Mouse (Mus musculus): Measurements from ENCODE around the gene Sigmar1. TPM values are rescaled to one million over a fixed set of nuclear protein-coding genes. Genes with fewer than 3 reads are reported as not detected.

Gene Sigmar1
- total and polyA plus RNA-seq, 2 experiments from 2014 or later = 28.4 to 39.7 TPM

DNA sequence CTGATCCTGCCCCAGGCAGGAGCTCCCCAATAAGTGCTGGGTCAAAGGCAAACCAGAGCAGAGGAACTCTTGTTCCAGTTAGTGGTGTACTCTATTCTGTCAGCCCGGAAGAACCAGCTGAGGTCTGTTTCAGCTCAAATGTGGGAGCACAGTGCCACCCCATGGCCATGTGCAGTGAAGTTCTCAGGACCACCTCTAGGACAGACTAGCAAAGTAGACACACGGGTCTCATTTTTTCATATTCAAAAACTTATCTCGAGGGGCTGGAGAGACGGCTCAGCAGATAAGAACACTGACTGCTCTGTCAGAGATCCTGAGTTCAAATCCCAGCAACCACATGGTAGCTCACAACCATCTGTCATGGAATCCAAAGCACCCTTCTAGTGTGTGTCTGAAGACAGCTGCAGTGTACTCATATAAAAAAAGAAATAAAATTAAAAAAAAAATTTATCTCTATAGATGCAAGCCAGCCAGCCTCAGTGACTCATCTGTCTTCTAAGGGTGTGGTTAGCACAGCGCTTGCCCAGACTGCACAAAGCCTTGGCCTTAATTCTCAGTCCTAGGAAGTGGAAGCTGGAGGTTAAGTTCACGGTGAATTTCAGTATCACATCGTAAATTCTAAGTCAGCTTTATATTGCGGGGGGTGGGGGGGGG, 18.2 kb downstream of the Sigmar1 start:
- TF ChIP-seq CTCF (IDR thresholded peaks at IDR 0.05; ENCODE audit: low read depth) = peak; percentile 95
- DNase-seq (peak; percentile 88), ATAC-seq (peak; percentile 75)
- Histone ChIP-seq H3K9ac (no peak overlapping the region), H3K27ac (ENCODE audit: low read depth, low read length) (no peak overlapping the region), H3K4me3 (ENCODE audit: low read depth, low read length) (no peak overlapping the region), H3K4me2 (ENCODE audit: low read depth) (no peak overlapping the region), H3K27me3 (ENCODE audit: insufficient read depth, low read length) (peaks cover 3% of the 10 kb centered on the region; the same call in 1 of the 2 replicates), H3K4me1 (ENCODE audit: insufficient read depth) (peaks cover 7% of the 10 kb centered on the region; the same call in 1 of the 2 replicates), H3K9me3 (ENCODE audit: low read length) (no peaks in the 10 kb centered on the region), H3K36me3 (ENCODE audit: insufficient read depth) (no peaks in the 10 kb centered on the region; the same call in 1 of the 2 replicates)
- 43% methylated on average over 8 of the region's 8 CpGs for WGBS

DNA sequence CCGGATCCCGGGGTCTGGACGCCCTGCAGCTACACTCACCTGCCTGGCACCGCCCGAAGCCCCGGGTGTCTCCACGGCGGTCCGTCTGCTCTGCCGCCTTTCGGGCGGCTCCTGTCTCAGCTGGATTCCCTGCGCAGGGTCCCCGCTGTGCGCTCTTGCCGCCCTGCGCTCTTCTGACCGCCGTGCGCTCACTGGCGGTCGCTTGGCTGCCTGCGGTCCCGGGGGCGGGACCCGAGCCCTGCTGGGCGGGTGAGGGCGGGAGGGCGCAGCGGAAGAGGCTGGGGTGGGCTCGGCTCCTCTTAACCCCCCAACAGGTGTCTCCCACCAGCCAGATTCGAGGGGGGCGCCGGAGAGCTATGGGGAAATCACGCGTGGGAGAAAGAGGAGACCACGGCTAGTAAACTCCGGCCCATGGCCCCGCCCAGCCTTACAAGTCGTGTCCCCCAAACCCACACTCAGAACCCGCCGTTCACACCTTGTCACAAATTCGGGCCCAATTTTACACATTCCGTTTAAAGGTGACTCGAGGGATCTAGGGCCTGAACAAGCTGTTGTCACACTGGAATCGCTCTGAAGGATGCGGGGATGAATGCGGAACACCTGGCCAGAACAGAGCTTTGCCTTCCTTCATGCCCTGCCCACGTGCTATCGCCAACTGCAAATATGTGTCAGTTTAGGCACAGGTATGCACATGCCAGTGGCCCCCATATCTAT, 24.7 kb downstream of the Sigmar1 start, which contains the start of gene Arid3c:
TSS of gene Arid3c (minus strand) at position 91 of the 714 bp plus-strand sequence.
- Histone ChIP-seq H3K27ac (ENCODE audit: low read depth, low read length) (no peak within 1 kb of the TSS), H3K9ac (peak within 1 kb of the TSS; percentile 43), H3K9me3 (ENCODE audit: low read length) (no peaks in the 10 kb centered on the region), H3K4me2 (ENCODE audit: low read depth) (peak within 1 kb of the TSS; percentile 69), H3K4me1 (ENCODE audit: insufficient read depth) (no peaks in the 10 kb centered on the region; the same call in 1 of the 2 replicates), H3K27me3 (ENCODE audit: insufficient read depth, low read length) (peaks cover 34% of the 10 kb centered on the region), H3K4me3 (ENCODE audit: low read depth, low read length) (peak within 1 kb of the TSS; percentile 36), H3K36me3 (ENCODE audit: insufficient read depth) (no peaks in the 10 kb centered on the region)
- 2% methylated on average over 49 of the region's 50 CpGs for WGBS
- DNase-seq (no peak), ATAC-seq (no peak)
- no peak; the same call in 1 of the 2 replicates for TF ChIP-seq CTCF (IDR thresholded peaks at IDR 0.05; ENCODE audit: low read depth)

DNA sequence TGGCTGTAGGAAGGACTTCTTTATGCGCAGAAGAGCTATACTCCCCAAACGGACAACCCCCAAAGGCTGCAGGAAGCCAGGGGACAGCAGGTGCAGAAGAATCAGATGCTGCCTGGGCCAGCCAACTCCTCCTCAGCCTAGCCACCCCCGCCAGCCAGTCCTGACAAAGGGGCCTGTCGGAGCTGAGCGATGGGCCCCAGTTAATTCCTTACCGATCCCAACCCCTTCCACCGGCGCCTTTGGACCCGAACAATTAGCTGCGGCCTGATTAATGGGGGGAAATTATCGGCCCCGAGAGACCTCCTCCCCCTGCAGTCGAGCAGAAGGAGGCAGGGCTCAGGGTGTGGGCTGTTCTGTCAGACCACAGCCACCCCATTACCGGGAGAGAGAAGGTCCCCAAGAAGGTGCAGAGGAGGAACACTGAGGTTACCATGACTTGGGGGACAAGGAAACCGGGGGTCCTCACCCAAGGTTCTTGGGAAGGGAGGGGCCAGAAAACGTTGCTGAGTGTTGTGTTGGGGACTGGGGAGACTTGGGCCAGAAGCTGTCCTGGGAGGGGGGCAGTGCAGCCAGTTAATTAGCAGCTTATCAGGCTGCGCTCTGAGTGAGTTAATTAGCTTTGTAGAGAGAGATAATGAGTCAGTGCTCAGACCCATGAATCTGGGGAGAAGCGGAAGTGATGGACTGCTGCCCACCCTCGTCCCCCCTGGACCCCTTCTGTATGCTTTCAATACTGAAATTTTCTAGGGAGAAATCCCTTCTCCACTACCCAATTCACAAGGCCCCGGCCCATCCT, 28.9 kb downstream of the Sigmar1 start:
- Histone ChIP-seq H3K27me3 (ENCODE audit: insufficient read depth, low read length) (peaks cover 45% of the 10 kb centered on the region), H3K36me3 (ENCODE audit: insufficient read depth) (no peaks in the 10 kb centered on the region), H3K9me3 (ENCODE audit: low read length) (no peaks in the 10 kb centered on the region), H3K9ac (no peak overlapping the region), H3K4me1 (ENCODE audit: insufficient read depth) (peaks cover 5% of the 10 kb centered on the region; the same call in 1 of the 2 replicates), H3K27ac (ENCODE audit: low read depth, low read length) (no peak overlapping the region), H3K4me3 (ENCODE audit: low read depth, low read length) (no peak overlapping the region), H3K4me2 (ENCODE audit: low read depth) (no peak overlapping the region)
- DNase-seq (no peak), ATAC-seq (no peak)
- WGBS = 4% methylated on average over 20 of the region's 20 CpGs
- no peak for TF ChIP-seq CTCF (IDR thresholded peaks at IDR 0.05; ENCODE audit: low read depth)

DNA sequence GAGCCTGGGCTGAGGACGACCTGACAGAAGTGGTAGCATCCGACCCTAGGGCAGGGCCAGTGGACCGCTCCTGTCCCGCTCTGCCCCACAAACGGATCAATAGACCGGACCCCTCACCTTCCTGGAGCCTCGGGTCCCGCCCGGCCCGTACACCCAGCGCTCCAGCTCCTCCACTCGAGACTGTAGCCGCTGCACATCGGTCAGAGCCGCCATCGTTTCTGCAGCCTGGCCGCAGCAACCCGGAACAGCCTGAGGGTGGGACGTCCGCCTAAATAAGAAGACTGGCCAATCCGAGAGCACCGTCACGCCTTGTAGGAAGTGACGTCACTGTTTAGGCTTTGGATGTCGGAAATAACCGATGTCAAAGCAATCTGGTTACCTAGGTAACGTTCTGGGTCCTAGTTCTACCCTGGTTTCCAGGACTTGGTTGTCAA, 33.0 kb downstream of the Sigmar1 start, which contains the start of gene Dctn3:
TSS of gene Dctn3 (minus strand) at position 253 of the 434 bp plus-strand sequence.
- peak; percentile 96 for DNase-seq

DNA sequence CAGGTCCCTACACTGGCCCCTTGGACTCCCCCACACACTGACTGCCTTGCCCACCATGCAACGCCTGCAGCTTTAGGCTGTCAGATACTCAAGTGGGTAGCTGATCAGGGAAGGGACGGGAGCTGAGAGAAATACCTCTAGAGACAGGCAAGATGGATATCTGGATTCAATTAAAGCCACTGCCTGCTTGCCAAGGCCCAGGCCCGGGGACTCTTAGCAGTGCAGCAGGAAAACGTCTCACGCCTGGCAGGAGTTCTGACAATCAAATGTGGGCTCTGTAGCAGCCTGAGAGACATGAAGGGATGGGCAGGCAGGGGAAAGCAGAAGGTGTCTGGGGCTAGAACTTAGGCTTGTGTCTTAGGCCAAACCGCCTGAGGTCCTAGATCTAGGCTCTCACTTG, 39.1 kb downstream of the Sigmar1 start:
- DNase-seq (no peak), ATAC-seq (no peak)
- WGBS = 75% methylated on average over 6 of the region's 6 CpGs
- peaks cover 43% of the 10 kb centered on the region for H3K36me3 ChIP-seq (ENCODE audit: insufficient read depth)
- H3K9ac ChIP-seq = no peak overlapping the region
- no peak overlapping the region for H3K4me3 ChIP-seq (ENCODE audit: low read depth, low read length)
- no peak overlapping the region for H3K27ac ChIP-seq (ENCODE audit: low read depth, low read length)
- H3K4me2 ChIP-seq (ENCODE audit: low read depth) = no peak overlapping the region
- TF ChIP-seq CTCF (IDR thresholded peaks at IDR 0.05; ENCODE audit: low read depth) = no peak
- no peaks in the 10 kb centered on the region for H3K27me3 ChIP-seq (ENCODE audit: insufficient read depth, low read length)
- no peaks in the 10 kb centered on the region for H3K9me3 ChIP-seq (ENCODE audit: low read length)
- peaks cover 13% of the 10 kb centered on the region for H3K4me1 ChIP-seq (ENCODE audit: insufficient read depth)

More for the DNA sequence above, 33.0 kb downstream of the Sigmar1 start, which contains the start of gene Dctn3:
- peaks cover 23% of the 10 kb centered on the region for H3K27me3 ChIP-seq (ENCODE audit: insufficient read depth, low read length)
- H3K4me1 ChIP-seq (ENCODE audit: insufficient read depth) = peaks cover 10% of the 10 kb centered on the region; the same call in 1 of the 2 replicates
- peak within 1 kb of the TSS; percentile 65 for H3K4me2 ChIP-seq (ENCODE audit: low read depth)
- H3K4me3 ChIP-seq (ENCODE audit: low read depth, low read length) = peak within 1 kb of the TSS; percentile 89
- H3K27ac ChIP-seq (ENCODE audit: low read depth, low read length) = peak within 1 kb of the TSS; percentile 70
- no peak for TF ChIP-seq CTCF (IDR thresholded peaks at IDR 0.05; ENCODE audit: low read depth)
- no peaks in the 10 kb centered on the region for H3K9me3 ChIP-seq (ENCODE audit: low read length)
- peak within 1 kb of the TSS; percentile 94 for H3K9ac ChIP-seq
- peaks cover 26% of the 10 kb centered on the region for H3K36me3 ChIP-seq (ENCODE audit: insufficient read depth)
- ATAC-seq = peak; percentile 99
- WGBS = under 1% methylated on average over 27 of the region's 27 CpGs

DNA sequence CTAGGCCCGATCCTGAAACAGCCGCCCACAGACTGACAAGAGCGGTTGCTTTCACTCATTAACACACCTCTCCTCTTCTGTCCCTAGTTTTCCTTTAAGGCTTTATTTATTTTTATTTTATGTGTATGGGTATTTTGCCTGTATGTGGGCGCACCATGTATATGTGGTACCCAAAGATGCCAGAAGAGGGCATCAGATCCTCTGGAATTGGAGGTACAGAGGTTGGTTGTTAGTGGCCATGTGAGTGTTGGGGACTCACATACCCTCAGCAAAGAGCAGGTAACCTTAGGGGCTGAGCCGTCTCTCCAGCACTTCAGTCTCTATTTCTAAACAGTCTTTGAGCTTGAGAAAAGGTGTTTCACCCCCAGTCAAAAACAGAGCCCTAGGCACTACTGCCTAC, 40.4 kb downstream of the Sigmar1 start:
- 79% methylated on average over 5 of the region's 5 CpGs for WGBS
- TF ChIP-seq CTCF (IDR thresholded peaks at IDR 0.05; ENCODE audit: low read depth) = peak; percentile 76

More for the DNA sequence above, 40.4 kb downstream of the Sigmar1 start:
- no peaks in the 10 kb centered on the region for H3K27me3 ChIP-seq (ENCODE audit: insufficient read depth, low read length)
- peak; percentile 63 for DNase-seq
- H3K9me3 ChIP-seq (ENCODE audit: low read length) = no peaks in the 10 kb centered on the region
- no peak overlapping the region for H3K9ac ChIP-seq
- no peak overlapping the region; the same call in 1 of the 2 replicates for H3K27ac ChIP-seq (ENCODE audit: low read depth, low read length)
- no peak overlapping the region for H3K4me2 ChIP-seq (ENCODE audit: low read depth)
- 0 out of 2 replicates have a peak, but pooled peaks have one; percentile 38 for ATAC-seq
- peaks cover 41% of the 10 kb centered on the region for H3K36me3 ChIP-seq (ENCODE audit: insufficient read depth)
- no peak overlapping the region for H3K4me3 ChIP-seq (ENCODE audit: low read depth, low read length)
- peaks cover 11% of the 10 kb centered on the region for H3K4me1 ChIP-seq (ENCODE audit: insufficient read depth)
